Mouse (Mus musculus) limb, embryonic 13.5 days (tissue): ENCODE measurements around the gene Chrm1. TPM values are rescaled to one million over a fixed set of nuclear protein-coding genes. Genes with fewer than 3 reads are reported as not detected.

Experiments
- ATAC-seq: fragments of 200-750 bp; cut with Nextera tagmentation; 2 replicates; pipeline ENCODE4 v1.8.0; 2017; ENCODE audit warnings: low read depth, moderate number of reproducible peaks, moderate TSS enrichment; ENCODE audit not compliant: low FRiP score
- H3K27ac ChIP-seq: fragments of 300-500 bp; sonication (generic); 2 replicates; pipeline ENCODE4 v1.5.1; 2015; ENCODE audit warnings: inconsistent platforms, mild to moderate bottlenecking, moderate library complexity
- H3K27me3 ChIP-seq: fragments of 300-500 bp; sonication (generic); 2 replicates; pipeline ENCODE4 v1.6.1; 2015; ENCODE audit warnings: mild to moderate bottlenecking, inconsistent platforms
- H3K36me3 ChIP-seq: fragments of 300-500 bp; sonication (generic); 2 replicates; pipeline ENCODE4 v1.6.1; 2015; ENCODE audit warnings: inconsistent platforms, mild to moderate bottlenecking, moderate library complexity
- H3K4me1 ChIP-seq: fragments of 300-500 bp; sonication (generic); 2 replicates; pipeline ENCODE4 v1.6.1; 2015; ENCODE audit warnings: inconsistent platforms
- H3K4me2 ChIP-seq: fragments of 300-500 bp; sonication (generic); replicated peaks from 2 replicates; pipeline ENCODE4 v1.6.1; 2015; ENCODE audit warnings: inconsistent platforms, mild to moderate bottlenecking, moderate library complexity
- H3K4me3 ChIP-seq: fragments of 300-500 bp; sonication (generic); 2 replicates; pipeline ENCODE4 v1.5.1; 2015; ENCODE audit warnings: moderate library complexity, mild to moderate bottlenecking, inconsistent platforms
- H3K9ac ChIP-seq: fragments of 300-500 bp; sonication (generic); 2 replicates; pipeline ENCODE4 v1.6.1; 2015; ENCODE audit warnings: mild to moderate bottlenecking, inconsistent platforms
- H3K9me3 ChIP-seq: fragments of 300-500 bp; sonication (generic); 2 replicates; pipeline ENCODE4 v1.6.1; 2016; ENCODE audit warnings: inconsistent platforms
- WGBS: fragments of 180-500 bp; shearing (Covaris S2); methylation state at CpG from one replicate; pipeline ENCODE4 v1.1.7; 2015; 5-methylcytosine and 5-hydroxymethylcytosine counted together
- polyA plus RNA-seq: library from polyadenylated mRNA; unstranded; fragments of >200 nt; fragmentation: Nextera tagmentation; extraction: Ambion mirVana; gene quantifications from 2 replicates; pipeline ENCODE4 v1.2.1, GENCODE M21; 2015

Gene Chrm1
- 0.71 and 1.0 TPM in 2 replicates for polyA plus RNA-seq

- Histone ChIP-seq H3K36me3 (no peaks in the 10 kb centered on the region), H3K27ac (no peak within 1 kb of the TSS), H3K9me3 (no peaks in the 10 kb centered on the region), H3K4me1 (peaks cover 24% of the 10 kb centered on the region; the same call in 1 of the 2 replicates), H3K4me3 (peak within 1 kb of the TSS; percentile 49), H3K9ac (peak within 1 kb of the TSS; percentile 43; the same call in 1 of the 2 replicates), H3K27me3 (peaks cover 20% of the 10 kb centered on the region), H3K4me2 (peak within 1 kb of the TSS; percentile 92)
- 68% methylated on average over 9 of the region's 9 CpGs for WGBS
- no peak for ATAC-seq
These were observed at the start of gene Chrm1 for GRCm38 (mm10) chr19:8663360-8663839. Gene Chrm1 (plus strand): TSS chr19:8663789.

- Histone ChIP-seq H3K4me3 (no peak overlapping the region), H3K4me1 (peaks cover 9% of the 10 kb centered on the region; the same call in 1 of the 2 replicates), H3K9me3 (no peaks in the 10 kb centered on the region), H3K36me3 (no peaks in the 10 kb centered on the region), H3K9ac (no peak overlapping the region), H3K4me2 (no peak overlapping the region), H3K27me3 (no peaks in the 10 kb centered on the region), H3K27ac (no peak overlapping the region)
- WGBS = 50% methylated on average over 2 of the region's 2 CpGs
- no peak for ATAC-seq
These were observed 49.2 kb upstream of the Chrm1 start for GRCm38 (mm10) chr19:8614343-8614742.

GRCm38 (mm10) chr19:8616314-8616713 lies 47.3 kb upstream of the Chrm1 start:
- no peak overlapping the region for H3K4me2 ChIP-seq
- no peak overlapping the region for H3K9ac ChIP-seq
- no peaks in the 10 kb centered on the region for H3K27me3 ChIP-seq
- H3K4me3 ChIP-seq = no peak overlapping the region
- 75% methylated on average over 4 of the region's 4 CpGs for WGBS
- H3K27ac ChIP-seq = no peak overlapping the region
- H3K4me1 ChIP-seq = peaks cover 9% of the 10 kb centered on the region; the same call in 1 of the 2 replicates
- no peaks in the 10 kb centered on the region for H3K9me3 ChIP-seq
- no peaks in the 10 kb centered on the region for H3K36me3 ChIP-seq
- ATAC-seq = no peak

GRCm38 (mm10) chr19:8617904-8618303 lies 45.7 kb upstream of the Chrm1 start, which contains the start of gene Slc22a6:
Gene Slc22a6 (plus strand): TSS chr19:8618039.
- no peak for ATAC-seq
- H3K4me3 ChIP-seq = no peak within 1 kb of the TSS

GRCm38 (mm10) chr19:8621098-8621497 lies 42.5 kb upstream of the Chrm1 start:
- Histone ChIP-seq H3K9me3 (no peaks in the 10 kb centered on the region), H3K27ac (no peak overlapping the region), H3K4me2 (no peak overlapping the region), H3K4me1 (no peaks in the 10 kb centered on the region), H3K36me3 (no peaks in the 10 kb centered on the region), H3K4me3 (no peak overlapping the region), H3K9ac (no peak overlapping the region), H3K27me3 (0 out of 2 replicates have a peak, but pooled peaks cover 3% of the 10 kb centered on the region)
- ATAC-seq = no peak
- WGBS = 89% methylated on average over 7 of the region's 7 CpGs

More at GRCm38 (mm10) chr19:8617904-8618303, 45.7 kb upstream of the Chrm1 start, which contains the start of gene Slc22a6:
- 43% methylated on average over 7 of the region's 7 CpGs for WGBS
- H3K27me3 ChIP-seq = no peaks in the 10 kb centered on the region
- no peaks in the 10 kb centered on the region for H3K4me1 ChIP-seq
- H3K9ac ChIP-seq = no peak within 1 kb of the TSS
- H3K36me3 ChIP-seq = no peaks in the 10 kb centered on the region
- no peak within 1 kb of the TSS for H3K27ac ChIP-seq
- no peak within 1 kb of the TSS for H3K4me2 ChIP-seq
- H3K9me3 ChIP-seq = no peaks in the 10 kb centered on the region

- no peaks in the 10 kb centered on the region for H3K4me1 ChIP-seq
- no peak overlapping the region for H3K9ac ChIP-seq
- H3K9me3 ChIP-seq = no peaks in the 10 kb centered on the region
- no peak overlapping the region for H3K4me3 ChIP-seq
- H3K36me3 ChIP-seq = no peaks in the 10 kb centered on the region
- H3K27me3 ChIP-seq = 0 out of 2 replicates have a peak, but pooled peaks cover 3% of the 10 kb centered on the region
- H3K27ac ChIP-seq = no peak overlapping the region
- no peak overlapping the region for H3K4me2 ChIP-seq
- ATAC-seq = no peak
- 59% methylated on average over 2 of the region's 2 CpGs for WGBS
These were observed 33.3 kb upstream of the Chrm1 start for GRCm38 (mm10) chr19:8630249-8630648.

- Histone ChIP-seq H3K4me2 (no peak overlapping the region), H3K9ac (no peak overlapping the region), H3K4me3 (no peak overlapping the region), H3K27ac (no peak overlapping the region), H3K36me3 (no peaks in the 10 kb centered on the region), H3K27me3 (no peaks in the 10 kb centered on the region), H3K4me1 (no peaks in the 10 kb centered on the region), H3K9me3 (no peaks in the 10 kb centered on the region)
- no peak for ATAC-seq
- WGBS = 80% methylated on average over 6 of the region's 6 CpGs
These were observed 32.8 kb upstream of the Chrm1 start for GRCm38 (mm10) chr19:8630826-8631225.

GRCm38 (mm10) chr19:8632029-8632428 lies 31.6 kb upstream of the Chrm1 start:
- H3K9me3 ChIP-seq = no peaks in the 10 kb centered on the region
- H3K4me2 ChIP-seq = no peak overlapping the region
- H3K4me3 ChIP-seq = no peak overlapping the region
- no peaks in the 10 kb centered on the region for H3K4me1 ChIP-seq
- no peak for ATAC-seq
- no peak overlapping the region for H3K27ac ChIP-seq
- no peaks in the 10 kb centered on the region for H3K36me3 ChIP-seq
- WGBS = 80% methylated on average over 1 of the region's 1 CpGs
- H3K9ac ChIP-seq = no peak overlapping the region
- no peaks in the 10 kb centered on the region for H3K27me3 ChIP-seq

GRCm38 (mm10) chr19:8642086-8642485 lies 21.5 kb upstream of the Chrm1 start:
- H3K4me2 ChIP-seq = no peak overlapping the region

GRCm38 (mm10) chr19:8646393-8646792 lies 17.2 kb upstream of the Chrm1 start:
- WGBS = 69% methylated on average over 2 of the region's 2 CpGs
- no peak for ATAC-seq
- H3K9me3 ChIP-seq = no peaks in the 10 kb centered on the region
- 0 out of 2 replicates have a peak overlapping the region, but pooled peaks have one; percentile 8 for H3K9ac ChIP-seq
- H3K4me2 ChIP-seq = no peak overlapping the region
- H3K36me3 ChIP-seq = no peaks in the 10 kb centered on the region
- peaks cover 8% of the 10 kb centered on the region; the same call in 1 of the 2 replicates for H3K4me1 ChIP-seq
- H3K27ac ChIP-seq = no peak overlapping the region
- no peak overlapping the region for H3K4me3 ChIP-seq
- H3K27me3 ChIP-seq = no peaks in the 10 kb centered on the region

More at GRCm38 (mm10) chr19:8642086-8642485, 21.5 kb upstream of the Chrm1 start:
- ATAC-seq = no peak
- Histone ChIP-seq H3K36me3 (no peaks in the 10 kb centered on the region), H3K4me3 (no peak overlapping the region), H3K27me3 (no peaks in the 10 kb centered on the region), H3K9ac (no peak overlapping the region), H3K27ac (no peak overlapping the region), H3K4me1 (peaks cover 8% of the 10 kb centered on the region; the same call in 1 of the 2 replicates), H3K9me3 (no peaks in the 10 kb centered on the region)
- 61% methylated on average over 5 of the region's 5 CpGs for WGBS

GRCm38 (mm10) chr19:8655833-8656232 lies 7.8 kb upstream of the Chrm1 start:
- no peak overlapping the region for H3K4me3 ChIP-seq
- no peaks in the 10 kb centered on the region for H3K9me3 ChIP-seq
- H3K36me3 ChIP-seq = no peaks in the 10 kb centered on the region
- peaks cover 4% of the 10 kb centered on the region; the same call in 1 of the 2 replicates for H3K27me3 ChIP-seq
- no peak overlapping the region for H3K27ac ChIP-seq
- H3K9ac ChIP-seq = no peak overlapping the region
- peaks cover 3% of the 10 kb centered on the region; the same call in 1 of the 2 replicates for H3K4me1 ChIP-seq
- H3K4me2 ChIP-seq = no peak overlapping the region
- ATAC-seq = no peak

- 80% methylated on average over 4 of the region's 4 CpGs for WGBS
- no peak overlapping the region for H3K4me3 ChIP-seq
- H3K36me3 ChIP-seq = no peaks in the 10 kb centered on the region
- no peak for ATAC-seq
- no peaks in the 10 kb centered on the region for H3K9me3 ChIP-seq
- H3K4me2 ChIP-seq = no peak overlapping the region
- no peak overlapping the region for H3K9ac ChIP-seq
- peaks cover 7% of the 10 kb centered on the region; the same call in 1 of the 2 replicates for H3K27me3 ChIP-seq
- peaks cover 3% of the 10 kb centered on the region; the same call in 1 of the 2 replicates for H3K4me1 ChIP-seq
- no peak overlapping the region for H3K27ac ChIP-seq
These were observed 7.2 kb upstream of the Chrm1 start for GRCm38 (mm10) chr19:8656341-8656740.
